Mouse (Mus musculus) thymus, adult 18-20 months (tissue): ENCODE data around the gene Scml2.
"Not testable (repeated sequence)": the region's sequence is repeated elsewhere in the genome, so short reads cannot be mapped to it uniquely, and the experiment has no call there.

ENCODE experiments used
- DNase-seq, 2 experiments: peaks; one replicate each; pipeline ENCODE4 v3.0.0; 2022; ENCODE audit warnings: mixed read lengths in 2 of 2

The Scml2 gene

DNA sequence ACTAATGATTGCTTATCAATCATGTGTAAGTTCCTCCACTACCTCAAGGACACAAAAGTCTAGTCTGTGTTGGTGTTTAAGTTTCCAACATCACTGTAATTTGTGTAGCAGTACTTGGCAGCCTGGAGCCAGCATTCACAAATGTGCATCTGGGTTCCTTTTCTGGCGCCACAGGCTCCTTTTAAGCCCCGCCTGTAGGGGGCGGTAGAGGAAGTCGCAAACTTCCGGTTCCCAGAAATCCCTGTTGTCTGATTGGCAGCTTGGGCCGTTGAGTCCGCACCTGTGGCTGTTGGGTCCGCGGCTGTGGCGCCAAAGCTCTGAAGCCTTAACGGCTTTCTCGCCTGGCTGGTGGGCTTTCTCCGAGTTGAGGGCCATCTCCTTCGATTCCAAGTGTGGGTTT lies at the start of gene Scml2:
Gene Scml2 (plus strand): TSS at position 301 of the 400 bp plus-strand sequence.
- DNase-seq, result not testable (repeated sequence)

DNA sequence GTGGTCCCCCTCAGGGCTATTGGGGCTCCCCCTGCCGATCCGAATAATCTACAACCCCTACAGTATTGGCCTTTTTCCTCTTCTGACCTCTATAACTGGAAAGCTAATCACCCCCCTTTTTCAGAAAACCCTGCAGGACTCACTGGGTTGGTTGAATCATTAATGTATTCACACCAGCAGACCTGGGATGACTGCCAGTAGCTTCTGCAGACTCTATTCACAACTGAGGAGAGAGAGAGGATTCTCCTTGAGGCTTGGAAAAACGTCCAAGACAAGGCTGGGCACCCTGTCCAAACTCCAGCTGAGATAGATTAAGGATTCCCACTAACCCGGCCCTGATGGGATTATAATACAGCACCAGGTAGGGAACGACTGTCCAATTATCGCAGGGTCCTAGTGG lies 41.4 kb upstream of the Scml2 start:
- not testable (repeated sequence) for DNase-seq

DNA sequence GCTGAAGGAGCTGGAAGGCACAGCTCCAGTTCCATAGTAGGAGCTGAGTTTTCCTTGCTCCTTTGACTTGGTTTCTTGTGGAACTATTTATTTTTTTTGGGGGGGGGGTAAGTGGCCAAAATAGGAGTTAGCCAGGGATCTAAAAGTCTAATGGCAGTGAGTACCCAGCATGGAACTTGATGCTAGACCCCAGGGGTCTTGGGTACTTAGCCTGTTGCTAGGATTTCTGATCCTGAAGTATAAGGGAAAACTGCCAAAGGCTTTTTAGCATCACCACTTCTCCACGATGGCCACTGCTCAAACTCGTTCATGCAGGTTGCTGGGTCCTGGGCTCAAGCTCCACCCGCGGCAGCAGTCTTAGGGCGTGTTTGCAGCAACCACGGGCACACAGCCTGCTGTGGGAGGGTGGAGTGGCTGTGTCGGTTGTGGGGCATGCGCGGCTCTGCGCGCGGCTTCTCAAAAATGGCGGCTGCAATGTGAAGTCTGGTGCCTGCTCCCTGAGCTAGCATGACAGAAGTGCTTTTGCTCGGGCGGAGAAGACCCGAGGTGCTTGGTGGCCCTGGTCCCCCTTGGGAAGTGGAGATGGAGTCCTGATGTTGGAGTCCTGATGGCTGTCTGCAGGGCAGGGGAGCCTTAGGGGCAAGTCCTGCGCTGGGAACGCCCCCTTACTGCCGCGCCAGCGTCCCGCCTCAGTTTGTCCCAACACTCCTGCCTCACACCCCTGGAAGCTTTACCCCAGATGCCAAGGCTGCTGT lies 45.5 kb downstream of the Scml2 start:
- peak; percentile 4 to 22 for DNase-seq

DNA sequence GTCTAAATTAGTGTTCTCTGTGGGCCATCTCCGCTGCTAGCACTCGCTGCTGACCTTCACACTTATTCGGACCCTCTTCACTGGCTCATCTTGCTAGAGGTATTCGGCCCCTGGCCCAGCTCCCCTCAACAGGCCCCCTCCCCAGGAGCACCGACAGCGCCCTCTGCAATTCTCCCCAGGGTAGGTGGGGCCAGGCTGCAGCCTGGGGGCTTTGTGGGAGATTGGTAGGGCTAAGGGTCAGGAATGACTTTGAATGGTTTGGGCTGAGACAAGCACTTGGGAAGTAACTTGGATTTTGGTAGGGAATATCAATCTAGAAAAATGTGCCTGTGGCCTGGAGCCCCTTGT lies 46.0 kb downstream of the Scml2 start:
- DNase-seq, result no peak

DNA sequence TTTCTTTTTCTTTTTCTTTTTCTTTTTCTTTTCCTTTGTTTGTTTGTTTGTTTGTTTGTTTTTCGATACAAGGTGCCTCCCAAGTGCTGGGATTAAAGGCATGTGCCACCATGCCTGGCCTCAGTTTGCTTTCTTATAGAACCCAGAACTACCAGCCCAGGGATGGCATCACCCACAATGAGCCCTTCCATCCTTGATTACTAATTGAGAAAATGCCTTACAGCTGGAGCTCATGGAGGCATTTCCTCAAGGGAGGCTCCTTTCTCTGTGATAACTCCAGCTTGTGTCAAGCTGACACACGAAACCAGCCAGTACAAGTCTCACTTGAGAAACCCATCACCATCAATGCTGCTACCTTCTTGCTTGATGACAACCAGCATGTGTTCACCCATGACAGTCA lies 170.2 kb downstream of the Scml2 start, which contains the start of gene Gm15262:
Gene Gm15262 (plus strand): TSS at position 301 of the 400 bp plus-strand sequence.
- not testable (repeated sequence) for DNase-seq
